Mouse (Mus musculus): ENCODE data around the gene Stk33.

Gene Stk33

GRCm38 (mm10) chr7:109241313-109241712 is 197.6 kb downstream of the Stk33 start:
- DNase-seq (ENCODE audit: inconsistent ontology term) = no peak

- no peak for DNase-seq (ENCODE audit: inconsistent ontology term)
These were observed 199.5 kb downstream of the Stk33 start for GRCm38 (mm10) chr7:109239346-109239745.

DNA sequence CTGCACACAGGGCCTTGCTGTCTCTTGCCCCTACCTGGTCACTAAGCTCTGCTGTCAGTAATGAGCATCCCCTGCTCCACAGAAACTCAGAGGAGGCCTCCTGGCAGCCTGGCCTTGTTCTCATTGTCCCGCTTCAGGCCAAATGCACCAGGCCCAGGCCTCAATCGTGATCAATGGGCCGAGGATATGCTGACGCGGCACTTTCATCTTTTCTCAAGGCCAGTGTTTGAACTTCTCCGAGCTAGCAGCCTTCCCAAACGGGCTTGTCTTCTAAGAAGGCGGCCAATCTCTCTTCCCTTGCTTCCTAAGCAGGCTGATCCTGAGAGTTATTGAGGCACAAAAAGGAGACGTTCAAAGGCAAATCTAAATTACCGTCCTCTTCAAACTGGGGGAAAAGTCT is 200.2 kb downstream of the Stk33 start:
- no peak for DNase-seq (ENCODE audit: inconsistent ontology term)

DNA sequence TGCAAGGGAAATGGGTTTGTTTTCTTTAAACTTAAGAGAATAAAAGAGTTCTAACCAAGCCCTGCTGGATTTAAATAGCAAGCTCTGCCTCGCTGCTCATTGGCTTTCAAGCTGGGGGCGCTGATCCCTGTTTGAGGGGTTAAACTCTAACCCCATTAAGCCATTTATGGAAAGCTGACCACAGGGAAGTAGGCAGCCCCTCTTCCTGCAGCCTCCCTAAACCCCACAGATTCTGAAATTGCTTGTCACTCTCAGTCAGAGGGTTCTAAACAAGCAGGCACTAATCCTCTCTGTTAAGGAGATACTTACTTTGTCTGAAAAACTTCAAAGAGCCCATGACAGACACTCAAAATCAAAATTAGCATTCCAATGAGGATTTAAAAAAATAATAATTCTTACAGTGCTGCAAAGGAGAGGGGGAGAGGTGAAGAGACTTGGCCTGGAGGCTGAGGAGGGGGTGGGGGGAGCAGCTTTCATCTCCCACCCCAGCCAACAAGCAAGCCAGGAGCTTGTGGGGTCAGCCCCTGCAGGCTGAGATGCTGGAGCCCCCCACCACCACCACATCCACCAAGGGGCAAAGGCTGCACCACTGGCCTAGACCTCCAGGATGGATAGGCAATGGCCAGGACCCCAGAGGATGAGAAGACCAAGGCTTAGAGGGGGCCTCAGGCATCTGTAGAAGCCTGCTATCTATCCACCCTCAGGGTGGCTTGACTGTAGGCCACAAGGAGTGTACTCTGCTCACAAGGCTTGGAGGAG is 203.8 kb downstream of the Stk33 start:
- DNase-seq (ENCODE audit: inconsistent ontology term) = no peak

GRCm38 (mm10) chr7:109234476-109234875 is 204.4 kb downstream of the Stk33 start:
- DNase-seq (ENCODE audit: inconsistent ontology term) = no peak

DNA sequence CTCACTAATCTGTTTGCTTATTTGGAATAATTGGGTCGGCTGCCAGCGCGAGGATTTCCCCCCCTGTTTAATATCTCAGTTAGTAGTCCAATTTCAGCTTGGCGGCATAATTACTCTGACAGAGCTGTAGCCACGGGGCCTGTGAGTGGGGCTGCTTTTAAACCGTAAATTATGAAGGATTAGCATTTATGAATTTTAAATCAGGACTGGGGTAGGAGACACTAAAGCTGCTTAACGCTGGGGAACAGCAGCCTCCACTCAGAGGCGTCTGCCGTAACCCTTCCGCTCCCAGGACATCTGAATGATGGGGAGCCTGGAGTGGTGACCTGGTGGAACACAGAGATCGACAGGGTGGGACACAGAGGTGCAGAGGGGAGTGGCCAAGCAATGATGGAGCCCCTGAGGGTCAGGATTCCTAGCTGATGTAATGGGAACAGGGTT is 207.0 kb downstream of the Stk33 start:
- DNase-seq (ENCODE audit: inconsistent ontology term) = peak; percentile 62

DNA sequence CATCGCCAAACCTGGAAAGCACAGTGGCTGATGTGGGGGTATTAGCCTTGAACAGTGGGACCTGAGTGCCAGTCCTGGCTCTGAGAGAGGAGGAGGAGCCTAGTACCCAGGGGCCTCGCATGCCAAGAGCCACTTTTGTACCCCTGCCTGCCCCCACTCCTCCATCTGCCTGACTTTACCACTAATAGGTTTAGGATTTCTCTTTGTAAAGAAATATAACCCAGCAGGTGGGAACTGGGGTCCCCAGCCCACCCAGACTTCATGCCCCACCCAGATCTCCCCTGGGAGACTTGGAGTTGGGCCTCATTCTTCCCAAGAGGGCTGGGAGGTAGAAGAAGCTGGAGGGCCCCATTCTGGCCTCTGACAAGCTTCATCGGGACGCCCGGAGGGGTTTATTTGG is 207.6 kb downstream of the Stk33 start:
- DNase-seq (ENCODE audit: inconsistent ontology term) = no peak

GRCm38 (mm10) chr7:109230806-109231205 is 208.1 kb downstream of the Stk33 start:
- no peak for DNase-seq (ENCODE audit: inconsistent ontology term)

Measured in Muller cell, postnatal 12 days (primary cell).